Mouse (Mus musculus): ENCODE results near the gene Myoc. TPM values are rescaled to one million over a fixed set of nuclear protein-coding genes. Genes with fewer than 3 reads are reported as not detected.
"Not testable (repeated sequence)": the region's sequence is repeated elsewhere in the genome, so short reads cannot be mapped to it uniquely, and the experiment has no call there.

Myoc gene
- polyA plus RNA-seq, 1 experiment from 2014 or later: 0.18 TPM

DNA sequence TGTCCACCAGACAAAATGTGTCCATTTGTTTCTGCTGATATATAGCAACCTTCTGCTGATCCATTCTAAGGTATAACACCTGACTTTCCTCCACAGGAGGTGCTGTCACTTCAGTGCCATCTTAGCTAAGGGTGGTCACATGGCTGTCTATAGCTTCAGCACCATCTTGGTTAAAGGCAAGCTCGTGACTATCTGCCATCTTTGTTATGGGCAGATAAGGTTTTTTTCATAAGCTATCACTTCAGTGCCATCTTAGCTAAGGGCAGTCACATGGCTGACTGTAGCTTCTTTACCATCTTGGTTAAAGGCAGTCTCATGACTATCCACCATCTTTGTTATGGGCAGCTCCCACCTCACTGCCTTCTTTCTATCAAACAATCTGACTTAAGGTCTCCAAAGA lies 23.4 kb upstream of the Myoc start:
- Histone ChIP-seq H3K27ac (ENCODE audit: low read length) (no peak overlapping the region), H3K27me3 (replicated peaks; ENCODE audit: control insufficient read depth, insufficient read depth, low read length) (no peaks in the 10 kb centered on the region), H3K9ac (ENCODE audit: low read depth, low read length) (no peak overlapping the region), H3K4me3 (ENCODE audit: low read length) (no peak overlapping the region), H3K36me3 (ENCODE audit: control insufficient read depth, insufficient read depth, low read length) (no peaks in the 10 kb centered on the region), H3K9me3 (ENCODE audit: control insufficient read depth, low read length) (no peaks in the 10 kb centered on the region), H3K4me2 (ENCODE audit: low read depth, low read length) (no peak overlapping the region), H3K4me1 (ENCODE audit: control insufficient read depth, insufficient read depth, low read length) (no peaks in the 10 kb centered on the region)
- WGBS: 98% methylated on average over 1 of the region's 1 CpGs
- ATAC-seq: no peak

DNA sequence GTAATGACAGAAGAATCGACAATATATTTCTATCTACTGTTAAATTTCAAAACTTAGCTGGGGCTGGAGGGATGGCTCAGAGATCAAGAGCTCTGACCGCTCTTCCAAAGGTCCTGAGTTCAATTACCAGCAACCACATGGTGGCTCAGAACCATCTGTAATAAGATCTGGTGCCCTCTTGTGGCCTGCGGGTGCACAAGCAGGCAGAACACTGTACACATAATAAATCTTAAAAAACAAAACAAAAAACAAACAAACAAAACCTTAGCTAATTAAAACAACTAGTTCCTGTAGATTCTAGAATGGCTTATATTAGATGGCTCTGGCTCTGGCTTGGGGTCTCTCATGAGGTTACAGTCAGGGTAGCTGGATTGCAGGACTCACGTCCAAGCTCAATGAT lies 18.5 kb upstream of the Myoc start:
- H3K9ac ChIP-seq (ENCODE audit: low read depth, low read length): no peak overlapping the region
- H3K4me3 ChIP-seq (ENCODE audit: low read length): no peak overlapping the region
- no peaks in the 10 kb centered on the region for H3K27me3 ChIP-seq (replicated peaks; ENCODE audit: control insufficient read depth, insufficient read depth, low read length)
- H3K4me1 ChIP-seq (ENCODE audit: control insufficient read depth, insufficient read depth, low read length): 0 out of 2 replicates have a peak, but pooled peaks cover 4% of the 10 kb centered on the region
- no peak for ATAC-seq
- 68% methylated on average over 4 of the region's 4 CpGs for WGBS
- H3K9me3 ChIP-seq (ENCODE audit: control insufficient read depth, low read length): no peaks in the 10 kb centered on the region
- no peak overlapping the region for H3K4me2 ChIP-seq (ENCODE audit: low read depth, low read length)
- no peak overlapping the region for H3K27ac ChIP-seq (ENCODE audit: low read length)
- H3K36me3 ChIP-seq (ENCODE audit: control insufficient read depth, insufficient read depth, low read length): no peaks in the 10 kb centered on the region

DNA sequence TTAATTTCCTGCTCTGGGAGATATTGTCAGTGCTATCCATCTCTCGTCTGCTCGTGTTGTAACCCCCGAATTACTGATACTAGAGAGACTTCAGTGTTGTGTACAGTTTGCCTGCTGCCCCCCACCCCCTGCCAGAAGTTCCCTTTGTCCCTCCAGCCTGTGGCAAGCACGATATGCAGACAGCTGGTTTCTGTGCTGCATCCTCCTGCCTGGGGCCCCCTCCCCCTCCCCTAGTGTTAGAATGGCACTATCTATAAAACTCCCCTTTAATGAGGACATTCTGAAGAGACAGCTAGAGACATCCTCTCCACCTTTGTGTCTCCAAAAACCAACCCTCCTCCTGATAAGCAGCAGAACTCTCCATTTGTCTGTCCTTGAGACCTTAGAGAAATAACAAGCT lies 15.1 kb upstream of the Myoc start:
- no peak for ATAC-seq
- whole genome bisulfite sequencing: 27% methylated on average over 4 of the region's 4 CpGs

DNA sequence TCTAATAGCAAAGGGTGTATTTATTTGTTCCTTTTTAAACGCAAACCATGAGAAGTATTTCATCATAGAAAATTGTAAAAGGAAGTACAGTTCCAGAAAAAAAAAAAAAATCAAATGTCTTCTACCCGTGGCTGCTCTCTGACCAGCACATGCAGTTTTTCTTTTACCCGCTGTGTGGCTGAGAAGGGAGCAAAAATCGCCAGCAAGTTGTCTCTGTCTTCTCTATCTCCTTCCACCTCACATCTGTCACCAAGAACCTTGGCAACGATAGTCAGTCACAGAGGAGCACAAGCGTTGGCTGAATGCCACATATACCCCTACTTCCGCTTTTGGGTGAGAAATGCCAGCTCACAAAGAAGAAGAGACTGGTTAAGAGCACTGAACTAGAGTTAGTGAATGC lies 13.7 kb upstream of the Myoc start:
- Histone ChIP-seq H3K4me2 (ENCODE audit: low read depth, low read length) (no peak overlapping the region), H3K4me1 (ENCODE audit: control insufficient read depth, insufficient read depth, low read length) (0 out of 2 replicates have a peak, but pooled peaks cover 4% of the 10 kb centered on the region), H3K9ac (ENCODE audit: low read depth, low read length) (no peak overlapping the region), H3K4me3 (ENCODE audit: low read length) (no peak overlapping the region), H3K9me3 (ENCODE audit: control insufficient read depth, low read length) (no peaks in the 10 kb centered on the region), H3K27ac (ENCODE audit: low read length) (no peak overlapping the region), H3K36me3 (ENCODE audit: control insufficient read depth, insufficient read depth, low read length) (no peaks in the 10 kb centered on the region), H3K27me3 (replicated peaks; ENCODE audit: control insufficient read depth, insufficient read depth, low read length) (no peaks in the 10 kb centered on the region)
- WGBS: 44% methylated on average over 7 of the region's 7 CpGs
- no peak for ATAC-seq

More for the DNA sequence above, 15.1 kb upstream of the Myoc start:
- no peak overlapping the region for H3K4me3 ChIP-seq (ENCODE audit: low read length)
- no peaks in the 10 kb centered on the region for H3K27me3 ChIP-seq (replicated peaks; ENCODE audit: control insufficient read depth, insufficient read depth, low read length)
- H3K27ac ChIP-seq (ENCODE audit: low read length): no peak overlapping the region
- no peaks in the 10 kb centered on the region for H3K9me3 ChIP-seq (ENCODE audit: control insufficient read depth, low read length)
- no peaks in the 10 kb centered on the region for H3K36me3 ChIP-seq (ENCODE audit: control insufficient read depth, insufficient read depth, low read length)
- no peak overlapping the region for H3K9ac ChIP-seq (ENCODE audit: low read depth, low read length)
- 0 out of 2 replicates have a peak, but pooled peaks cover 4% of the 10 kb centered on the region for H3K4me1 ChIP-seq (ENCODE audit: control insufficient read depth, insufficient read depth, low read length)
- H3K4me2 ChIP-seq (ENCODE audit: low read depth, low read length): no peak overlapping the region

- ATAC-seq; H3K36me3 ChIP-seq (ENCODE audit: control insufficient read depth, insufficient read depth, low read length); H3K4me2 ChIP-seq (ENCODE audit: low read depth, low read length); H3K9me3 ChIP-seq (ENCODE audit: control insufficient read depth, low read length); H3K9ac ChIP-seq (ENCODE audit: low read depth, low read length); H3K4me3 ChIP-seq (ENCODE audit: low read length); H3K4me1 ChIP-seq (ENCODE audit: control insufficient read depth, insufficient read depth, low read length); H3K27me3 ChIP-seq (replicated peaks; ENCODE audit: control insufficient read depth, insufficient read depth, low read length); H3K27ac ChIP-seq (ENCODE audit: low read length): not testable (repeated sequence)
- 81% methylated on average over 4 of the region's 4 CpGs for WGBS
Measured at GRCm38 (mm10) chr1:162627821-162628220, 11.1 kb upstream of the Myoc start.

DNA sequence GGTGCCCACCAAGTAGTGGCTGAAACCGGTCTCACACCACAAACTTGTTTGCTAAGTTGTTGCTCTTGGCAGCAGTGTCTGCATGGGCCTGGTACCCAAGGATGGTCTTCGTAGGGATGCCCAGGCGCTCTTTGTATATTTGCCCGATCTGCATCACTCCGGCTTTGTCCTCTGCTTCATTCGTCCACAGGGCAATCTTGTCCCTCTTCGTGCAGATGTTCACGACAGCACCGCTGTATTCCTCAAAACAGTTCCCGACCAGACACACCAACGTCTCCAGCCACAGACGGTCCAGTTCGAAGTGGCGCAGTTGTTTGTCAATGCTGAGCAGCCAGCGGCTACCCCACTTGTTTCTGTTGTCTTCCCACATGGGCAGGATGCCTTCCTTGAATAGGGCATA lies 10.6 kb upstream of the Myoc start:
- 94% methylated on average over 15 of the region's 15 CpGs for WGBS
- H3K4me1 ChIP-seq (ENCODE audit: control insufficient read depth, insufficient read depth, low read length); H3K9ac ChIP-seq (ENCODE audit: low read depth, low read length); ATAC-seq; H3K36me3 ChIP-seq (ENCODE audit: control insufficient read depth, insufficient read depth, low read length); H3K4me3 ChIP-seq (ENCODE audit: low read length); H3K9me3 ChIP-seq (ENCODE audit: control insufficient read depth, low read length); H3K4me2 ChIP-seq (ENCODE audit: low read depth, low read length); H3K27ac ChIP-seq (ENCODE audit: low read length); H3K27me3 ChIP-seq (replicated peaks; ENCODE audit: control insufficient read depth, insufficient read depth, low read length): not testable (repeated sequence)

- H3K4me1 ChIP-seq (ENCODE audit: control insufficient read depth, insufficient read depth, low read length); H3K27ac ChIP-seq (ENCODE audit: low read length); H3K36me3 ChIP-seq (ENCODE audit: control insufficient read depth, insufficient read depth, low read length); H3K9ac ChIP-seq (ENCODE audit: low read depth, low read length); ATAC-seq; H3K4me3 ChIP-seq (ENCODE audit: low read length); H3K9me3 ChIP-seq (ENCODE audit: control insufficient read depth, low read length); H3K27me3 ChIP-seq (replicated peaks; ENCODE audit: control insufficient read depth, insufficient read depth, low read length); H3K4me2 ChIP-seq (ENCODE audit: low read depth, low read length): not testable (repeated sequence)
- 52% methylated on average over 1 of the region's 1 CpGs for WGBS
Measured at GRCm38 (mm10) chr1:162635291-162635931, 3.5 kb upstream of the Myoc start.

- Histone ChIP-seq H3K9ac (ENCODE audit: low read depth, low read length) (no peak overlapping the region), H3K4me2 (ENCODE audit: low read depth, low read length) (no peak overlapping the region), H3K4me3 (ENCODE audit: low read length) (no peak overlapping the region), H3K9me3 (ENCODE audit: control insufficient read depth, low read length) (no peaks in the 10 kb centered on the region), H3K27ac (ENCODE audit: low read length) (no peak overlapping the region), H3K4me1 (ENCODE audit: control insufficient read depth, insufficient read depth, low read length) (no peaks in the 10 kb centered on the region), H3K36me3 (ENCODE audit: control insufficient read depth, insufficient read depth, low read length) (no peaks in the 10 kb centered on the region), H3K27me3 (replicated peaks; ENCODE audit: control insufficient read depth, insufficient read depth, low read length) (no peaks in the 10 kb centered on the region)
- no peak for ATAC-seq
- 69% methylated on average over 3 of the region's 3 CpGs for WGBS
Measured at GRCm38 (mm10) chr1:162636516-162636915, 2.4 kb upstream of the Myoc start.

GRCm38 (mm10) chr1:162638535-162638934 lies 420 bp upstream of the Myoc start:
- H3K27me3 ChIP-seq (replicated peaks; ENCODE audit: control insufficient read depth, insufficient read depth, low read length): no peaks in the 10 kb centered on the region
- no peaks in the 10 kb centered on the region for H3K9me3 ChIP-seq (ENCODE audit: control insufficient read depth, low read length)
- 94% methylated on average over 4 of the region's 4 CpGs for WGBS
- no peak overlapping the region for H3K9ac ChIP-seq (ENCODE audit: low read depth, low read length)
- ATAC-seq: no peak
- no peak overlapping the region for H3K27ac ChIP-seq (ENCODE audit: low read length)
- no peak overlapping the region for H3K4me2 ChIP-seq (ENCODE audit: low read depth, low read length)
- no peaks in the 10 kb centered on the region for H3K36me3 ChIP-seq (ENCODE audit: control insufficient read depth, insufficient read depth, low read length)
- H3K4me3 ChIP-seq (ENCODE audit: low read length): no peak overlapping the region
- H3K4me1 ChIP-seq (ENCODE audit: control insufficient read depth, insufficient read depth, low read length): no peaks in the 10 kb centered on the region

- H3K27me3 ChIP-seq (replicated peaks; ENCODE audit: control insufficient read depth, insufficient read depth, low read length): no peaks in the 10 kb centered on the region
- WGBS: 91% methylated on average over 1 of the region's 1 CpGs
- H3K4me2 ChIP-seq (ENCODE audit: low read depth, low read length): no peak overlapping the region
- no peaks in the 10 kb centered on the region for H3K36me3 ChIP-seq (ENCODE audit: control insufficient read depth, insufficient read depth, low read length)
- no peak overlapping the region for H3K4me3 ChIP-seq (ENCODE audit: low read length)
- H3K27ac ChIP-seq (ENCODE audit: low read length): no peak overlapping the region
- H3K9ac ChIP-seq (ENCODE audit: low read depth, low read length): no peak overlapping the region
- no peaks in the 10 kb centered on the region for H3K9me3 ChIP-seq (ENCODE audit: control insufficient read depth, low read length)
- no peaks in the 10 kb centered on the region for H3K4me1 ChIP-seq (ENCODE audit: control insufficient read depth, insufficient read depth, low read length)
- no peak for ATAC-seq
Measured at GRCm38 (mm10) chr1:162639861-162640260, 906 bp downstream of the Myoc start.

Measured in intestine, embryonic 16.5 days (tissue).